Mouse (Mus musculus) adrenal gland, postnatal 25 days (tissue): ENCODE data around the gene Tube1. TPM values are rescaled to one million over a fixed set of nuclear protein-coding genes. Genes with fewer than 3 reads are reported as not detected.
A peak's percentile ranks its signal among the peaks of the same experiment; 100 is the strongest.
"Not testable (repeated sequence)": the region's sequence is repeated elsewhere in the genome, so short reads cannot be mapped to it uniquely, and the experiment has no call there.

Experiments used
- DNase-seq: peaks from one replicate; pipeline ENCODE4 v3.0.0; 2021; ENCODE audit warnings: mixed read lengths
- total RNA-seq: library from RNA; stranded (reverse); gene quantifications from 2 replicates; pipeline ENCODE4 v1.2.3, GENCODE M21; 2021

The Tube1 gene
- total RNA-seq, 1 experiment from 2014 or later = 3.1 TPM

DNA sequence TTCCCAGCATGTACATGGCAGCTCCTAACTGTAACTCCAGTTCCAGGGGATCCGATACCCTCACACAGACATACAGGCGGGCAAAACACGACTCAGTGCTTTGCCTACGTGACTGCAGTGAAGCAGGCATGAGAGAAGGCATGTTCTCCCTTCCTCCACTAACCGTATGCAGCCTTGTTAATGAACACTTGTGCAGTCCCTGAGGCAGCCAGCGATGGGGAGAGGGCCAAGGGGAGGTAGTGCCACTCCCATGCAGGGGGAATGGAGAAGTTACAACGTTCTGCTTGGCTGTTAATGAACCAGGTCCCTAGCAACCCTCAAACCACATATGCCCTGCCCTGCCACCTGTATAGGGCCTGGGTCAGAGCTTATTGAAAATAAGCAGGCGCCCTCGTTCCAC is 35.9 kb downstream of the Tube1 start:
- DNase-seq = no peak

DNA sequence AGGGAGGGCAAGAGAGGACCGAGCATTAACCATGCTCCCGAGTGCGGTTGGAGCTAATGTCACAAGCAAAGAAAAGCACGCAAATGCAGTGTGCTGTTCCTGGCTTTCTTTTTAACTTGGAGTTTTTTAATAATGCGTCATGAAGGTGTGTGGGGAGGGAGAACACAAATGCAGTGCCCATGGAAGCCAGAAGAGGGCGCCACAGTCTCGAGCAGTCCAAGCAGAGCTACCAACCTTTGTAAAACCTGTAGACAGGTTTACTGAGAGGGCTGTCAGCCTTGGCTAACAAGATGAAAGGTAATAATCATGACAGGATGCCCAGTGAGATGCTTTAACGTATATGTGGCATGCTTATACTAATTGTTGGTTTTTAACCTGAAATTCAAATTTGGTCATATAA is 36.4 kb downstream of the Tube1 start:
- peak; percentile 76 for DNase-seq

DNA sequence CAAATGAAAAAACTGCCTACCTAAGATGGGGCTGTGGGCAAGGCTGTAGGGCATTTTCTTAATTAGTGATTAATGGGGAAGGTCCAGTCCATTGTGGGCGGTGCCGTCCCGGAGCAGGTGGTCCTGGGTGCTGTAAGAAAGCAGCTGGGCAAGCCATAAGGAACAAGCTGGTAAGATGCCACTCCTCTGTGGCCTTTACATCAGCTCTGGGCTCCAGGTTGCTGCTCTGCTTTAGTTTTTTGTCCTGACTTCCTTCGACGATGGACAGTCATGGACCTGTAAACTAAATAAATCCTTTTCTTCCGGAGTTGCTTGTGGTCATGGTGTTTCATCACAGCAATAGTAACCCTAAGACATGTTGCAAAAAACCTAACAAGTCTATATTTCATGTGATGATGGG is 36.9 kb downstream of the Tube1 start:
- DNase-seq = no peak

DNA sequence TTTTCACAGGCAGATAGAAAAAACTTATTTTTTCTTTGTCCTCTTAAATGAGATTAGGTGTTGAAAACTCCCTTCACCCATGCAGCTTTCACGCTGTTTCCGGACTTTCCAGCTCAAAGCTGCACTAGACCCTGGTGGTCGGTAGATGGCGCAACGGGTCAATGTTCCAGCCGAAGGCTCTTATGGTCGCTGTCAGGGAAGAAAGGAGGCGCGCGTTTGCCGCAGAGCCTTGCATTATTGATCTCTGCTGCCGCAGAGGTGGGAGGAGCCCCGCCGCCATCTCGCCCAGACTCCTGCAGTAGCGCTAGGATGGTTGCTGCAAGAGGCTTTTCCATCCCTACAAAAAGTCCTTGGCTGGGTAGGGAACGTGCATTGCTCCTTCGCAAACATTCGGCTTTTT is 37.4 kb downstream of the Tube1 start:
- peak; percentile 91 for DNase-seq

DNA sequence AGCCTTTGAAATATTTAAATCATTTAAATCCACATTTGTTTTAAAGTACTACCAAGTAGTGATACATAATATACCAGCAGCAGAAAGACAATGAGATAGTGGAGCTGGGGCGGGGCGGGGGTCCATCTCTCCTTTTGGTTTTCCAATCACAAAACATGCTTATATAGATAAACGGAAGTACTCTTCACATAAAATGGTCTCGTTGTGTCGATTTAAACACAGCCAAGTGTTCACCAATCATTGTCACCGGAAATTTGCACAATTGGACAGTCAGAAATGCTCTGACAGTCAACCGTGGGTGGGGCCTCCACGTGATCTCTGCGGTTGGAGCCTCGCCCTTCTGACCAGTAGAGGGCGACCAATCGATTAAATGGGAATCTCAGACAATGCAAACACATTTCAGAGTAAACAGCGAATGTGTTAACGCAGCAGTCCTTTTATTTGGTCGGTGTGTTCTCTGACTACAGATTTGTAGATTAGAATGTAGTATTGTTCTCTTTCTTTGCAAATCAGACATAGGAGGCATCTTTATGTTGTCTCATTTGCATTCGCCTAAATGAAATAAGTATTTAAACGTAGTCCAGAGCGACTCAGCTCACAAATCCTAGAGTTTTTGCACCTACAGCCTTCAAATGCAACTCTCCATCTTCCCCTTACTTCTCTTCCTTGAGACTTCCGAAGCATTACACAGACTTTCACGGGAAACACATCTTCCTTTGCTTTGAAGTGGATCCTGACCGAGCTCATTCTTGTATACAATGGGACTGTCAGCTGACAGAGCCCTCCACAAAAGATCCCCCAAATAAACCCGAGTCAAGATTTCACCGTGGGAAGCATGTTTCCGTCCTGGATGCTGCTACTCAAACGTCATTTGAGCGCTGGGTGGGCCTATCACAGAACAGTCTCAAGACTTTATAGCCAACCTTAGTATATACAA is 38.1 kb downstream of the Tube1 start:
- DNase-seq = peak; percentile 84

DNA sequence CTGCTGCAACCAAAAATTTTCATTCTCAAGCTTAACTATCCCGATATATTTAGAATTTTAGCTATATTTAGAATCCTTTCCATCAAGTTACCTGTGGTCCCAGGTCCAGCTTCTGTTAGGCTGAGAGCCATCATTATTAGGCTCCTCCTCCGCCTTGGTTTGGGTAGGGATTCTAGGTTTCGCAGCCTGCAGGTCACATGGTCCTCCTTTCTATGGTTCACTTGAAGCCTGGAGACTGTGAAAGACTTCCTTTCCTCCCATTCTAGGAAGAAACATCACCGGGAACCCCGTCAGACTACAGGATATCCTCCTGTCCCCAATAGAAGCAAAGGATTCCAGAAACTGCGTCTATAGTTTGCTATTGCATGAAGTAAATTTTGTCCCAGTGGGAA is 38.8 kb downstream of the Tube1 start:
- no peak for DNase-seq

DNA sequence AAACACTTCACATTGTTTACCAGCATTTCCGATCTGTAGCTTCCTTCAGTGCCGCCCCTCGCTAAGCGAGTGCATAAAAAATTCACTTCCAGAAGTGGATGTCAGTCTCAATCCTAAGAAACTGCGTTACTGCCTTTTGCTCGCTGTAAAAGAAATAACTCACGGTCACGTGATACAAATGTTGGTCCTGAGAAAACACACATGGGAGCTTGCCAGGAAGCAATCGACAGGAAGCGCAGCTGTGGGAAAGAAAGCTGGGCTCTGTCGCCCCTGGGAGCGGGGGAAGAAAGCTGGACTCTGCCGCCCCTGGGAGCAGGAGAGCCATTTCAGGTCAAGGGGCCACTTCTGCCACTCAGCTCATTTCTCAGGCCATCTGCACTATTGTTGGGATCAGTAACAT is 39.3 kb downstream of the Tube1 start:
- DNase-seq = no peak

DNA sequence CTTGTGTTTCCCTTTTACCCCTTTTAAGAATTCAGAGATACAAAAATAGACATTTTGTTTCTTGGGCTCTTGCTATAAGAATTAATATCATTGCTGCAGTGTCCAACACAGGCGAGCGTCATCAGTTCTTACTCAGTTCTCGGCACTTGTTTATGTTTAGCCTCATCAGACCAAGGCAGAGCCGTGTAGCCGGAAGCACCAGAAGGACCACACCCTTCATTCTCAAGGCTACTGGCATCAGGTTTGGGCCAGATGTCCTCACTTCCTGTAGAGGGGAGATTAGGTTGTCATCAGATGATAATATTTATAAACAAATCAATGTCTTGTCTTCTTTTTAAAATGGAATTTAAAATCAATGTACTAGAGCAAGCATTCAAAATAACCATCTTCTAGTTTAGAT is 43.2 kb downstream of the Tube1 start:
- no peak for DNase-seq

DNA sequence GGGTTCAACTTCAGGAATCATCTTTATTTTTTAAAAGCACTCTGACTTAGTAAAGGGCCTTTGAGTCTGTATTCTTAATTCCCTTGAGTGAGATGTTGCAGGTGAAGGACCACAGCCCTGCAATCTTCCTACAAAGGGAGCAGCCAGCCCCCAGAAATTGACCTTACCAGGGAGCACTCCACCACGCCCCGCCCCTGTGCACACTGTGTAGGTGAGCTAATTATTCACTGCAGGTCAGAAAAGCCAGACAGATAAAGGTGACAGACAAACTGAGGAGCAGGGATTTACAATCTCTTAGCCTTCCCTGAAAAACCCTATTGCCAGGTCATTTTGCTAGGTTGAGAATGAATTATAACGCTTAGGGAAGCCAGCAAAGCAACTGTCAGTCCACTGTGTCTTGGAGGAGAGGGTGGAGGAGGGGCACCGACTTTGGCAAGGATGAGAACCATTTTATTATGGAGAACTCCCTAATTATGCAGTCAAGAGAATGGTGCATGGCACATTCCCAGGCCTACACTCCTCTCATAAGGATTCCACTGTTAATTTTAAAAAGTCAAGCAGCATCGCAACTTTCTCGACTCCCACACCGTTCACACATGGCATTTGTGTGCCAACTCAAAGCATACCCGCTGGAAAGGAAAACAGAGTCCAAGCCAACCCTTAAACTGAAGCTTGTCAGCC is 51.2 kb downstream of the Tube1 start:
- no peak for DNase-seq

DNA sequence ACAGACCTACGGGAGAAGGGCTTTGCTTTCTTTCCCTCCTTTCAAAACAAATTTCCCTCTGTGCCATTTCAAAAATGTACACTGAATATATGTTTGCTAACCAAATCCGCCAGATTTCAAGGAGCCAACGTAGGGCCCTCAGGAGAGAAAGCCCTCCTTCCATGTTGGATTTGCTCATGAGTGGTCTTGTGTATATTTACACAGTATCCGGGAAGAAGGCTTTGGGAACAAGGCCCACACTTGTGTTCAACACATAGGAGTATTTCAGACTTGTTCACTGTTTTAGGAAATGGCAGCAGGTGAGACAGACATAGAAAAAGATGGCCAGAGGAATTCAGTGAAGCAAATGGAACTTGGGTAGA is 51.8 kb downstream of the Tube1 start:
- no peak for DNase-seq

DNA sequence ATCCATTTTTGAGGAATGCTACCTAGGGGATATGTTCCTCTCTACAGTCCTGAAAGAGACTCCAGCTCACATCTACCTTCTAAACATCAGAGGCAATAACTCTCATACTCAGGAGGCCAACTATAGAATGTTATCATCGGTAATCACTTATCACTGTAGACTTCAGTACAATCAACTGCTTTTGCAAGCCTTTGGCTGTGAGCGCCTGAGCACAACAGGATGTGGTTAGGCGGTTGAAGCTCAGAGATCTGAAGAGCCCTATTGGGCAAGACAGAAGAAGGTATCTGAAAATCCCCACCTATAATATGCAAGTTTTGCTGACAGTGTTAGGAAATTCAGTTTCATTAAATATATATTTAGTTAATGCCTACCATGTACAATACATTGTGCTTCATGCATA is 58.9 kb downstream of the Tube1 start:
- DNase-seq = no peak

DNA sequence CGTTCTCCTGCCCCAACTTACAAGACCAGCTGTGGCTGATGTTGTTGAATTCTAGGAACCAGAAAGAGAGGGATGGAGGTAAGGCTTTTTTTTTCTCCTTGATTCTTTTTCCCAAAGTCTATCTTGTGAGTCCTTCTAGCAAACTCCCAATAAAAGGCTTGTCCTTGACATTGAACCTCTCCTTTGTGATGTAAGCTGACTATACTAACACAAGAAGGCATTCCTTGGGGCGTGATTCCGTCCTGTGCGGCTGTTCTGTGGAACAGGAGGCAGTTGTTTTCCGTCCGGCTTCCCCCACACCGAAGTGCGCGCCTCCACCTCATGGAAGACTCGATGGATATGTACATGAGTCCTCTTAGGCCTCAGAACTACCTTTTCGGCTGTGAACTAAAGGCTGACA is 64.4 kb downstream of the Tube1 start:
- not testable (repeated sequence) for DNase-seq

Other genes with a start within 250 kb of the Tube1 start
- 61.8 and 86.5 TPM in 2 replicates for gene Lama4, start 168.5 kb upstream of the Tube1 start, total RNA-seq
- 0.67 and 3.7 TPM in 2 replicates for gene Fam229b, start 62 bp upstream of the Tube1 start, total RNA-seq
- gene Ccn6, start 29.8 kb downstream of the Tube1 start, total RNA-seq = 0.82 TPM in 1 of 2 replicates, not detected in the other
- gene Fyn, start 234.9 kb downstream of the Tube1 start, total RNA-seq = 47.7 and 49.6 TPM in 2 replicates